Mouse (Mus musculus) erythroblast, embryonic 14.5 days (primary cell): ENCODE measurements around the gene Fstl1.

ENCODE experiments used
- GATA1 ChIP-seq: IDR thresholded peaks from 2 replicates; pipeline ENCODE4 v1.6.1; 2012; ENCODE audit warnings: low read length, inconsistent platforms, mixed read lengths
- TAL1 ChIP-seq: IDR thresholded peaks from 3 replicates; pipeline ENCODE4 v1.6.1; 2012; ENCODE audit warnings: low read length, inconsistent platforms, mixed read lengths

DNA sequence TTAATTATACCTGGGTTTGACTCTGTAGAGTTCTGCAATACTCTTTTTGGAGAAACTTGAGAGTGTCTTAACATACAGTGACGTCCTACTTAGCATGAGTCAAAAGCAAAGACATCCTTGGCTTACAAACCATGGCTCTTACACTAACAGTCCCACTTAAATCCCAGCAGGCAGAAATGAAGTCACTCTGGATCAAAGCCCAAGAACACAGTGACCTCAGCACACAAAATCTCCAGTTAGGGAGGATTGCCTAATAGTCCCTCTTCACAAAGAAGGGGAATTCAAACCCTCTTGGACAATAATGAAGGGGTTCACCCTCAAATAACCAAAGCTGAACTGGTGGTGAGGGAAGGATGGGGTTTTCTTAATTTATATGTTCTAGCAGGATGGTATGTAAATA lies 48.0 kb upstream of the Fstl1 start:
- TF ChIP-seq TAL1 = no peak
- no peak for TF ChIP-seq GATA1
